ENCODE assay signal across 9 mouse cellular contexts in the genomic region with DNA sequence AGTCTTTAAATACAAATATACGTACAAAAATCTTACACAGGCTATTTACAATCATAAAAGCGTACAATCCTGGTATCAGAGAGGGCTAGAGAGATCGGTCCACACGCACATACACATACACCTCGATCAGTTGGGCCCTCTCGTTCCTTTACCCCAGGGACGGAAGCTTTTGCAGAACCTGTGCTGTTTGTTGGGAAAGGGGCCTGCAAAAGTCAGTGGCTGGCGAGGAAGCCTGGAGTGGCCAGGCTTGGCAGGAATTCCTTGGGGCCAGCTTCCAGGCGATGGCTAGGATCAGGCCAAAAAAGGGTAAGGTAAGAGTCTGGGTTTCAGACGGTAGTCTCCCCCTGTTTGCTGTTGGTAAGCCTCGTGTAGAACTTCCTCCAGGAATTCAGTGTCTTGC. TPM values are rescaled to one million over a fixed set of nuclear protein-coding genes. Genes with fewer than 3 reads are reported as not detected.
DNase-seq lines count a peak whose midpoint lies in the region; ATAC-seq lines count a peak whose summit lies in the region.
"Had no signal": no experiment of that assay in that cellular context is flagged by ENCODE, and none has a peak within 500 bp of the region (broad histone marks: within the 10 kb centered on the region; RNA-seq: fewer than 3 reads in every experiment).

No protein-coding gene starts in this region.

- peak overlapping the region; percentile 96 for H3K9ac ChIP-seq in kidney, embryonic 14.5 days (ENCODE audit: low read depth, low read length)
- peak overlapping the region; percentile 76 for H3K9ac ChIP-seq in embryonic facial prominence, embryonic 15.5 days
- H3K9ac ChIP-seq in hindbrain, embryonic 15.5 days, result peak overlapping the region; percentile 38; the same call in 1 of the 2 replicates
- H3K9ac ChIP-seq in midbrain, embryonic 14.5 days (replicated peaks; ENCODE audit: low read length), result peak overlapping the region; percentile 96

- H3K9me3 ChIP-seq in kidney, embryonic 14.5 days (ENCODE audit: control insufficient read depth, low read length), result no peaks in the 10 kb centered on the region
- no peaks in the 10 kb centered on the region for H3K9me3 ChIP-seq in embryonic facial prominence, embryonic 15.5 days (replicated peaks)
- no peaks in the 10 kb centered on the region for H3K9me3 ChIP-seq in hindbrain, embryonic 15.5 days
- H3K9me3 ChIP-seq in midbrain, embryonic 14.5 days (ENCODE audit: control insufficient read depth, low read length), result no peaks in the 10 kb centered on the region

- peak overlapping the region; percentile 90 for H3K4me3 ChIP-seq in kidney, embryonic 14.5 days (ENCODE audit: low read length)
- peak overlapping the region; percentile 78 for H3K4me3 ChIP-seq in embryonic facial prominence, embryonic 15.5 days (replicated peaks)
- peak overlapping the region; percentile 66 for H3K4me3 ChIP-seq in hindbrain, embryonic 15.5 days
- peak overlapping the region; percentile 90 for H3K4me3 ChIP-seq in midbrain, embryonic 14.5 days (replicated peaks; ENCODE audit: low read depth, low read length)

- no peak for DNase-seq in kidney, postnatal 4 days
- peak; percentile 48 for DNase-seq in midbrain, embryonic 14.5 days
- no peak for DNase-seq in left cerebral cortex, adult 11 months (ENCODE audit: low spot score)
- DNase-seq in kidney, postnatal 10 days, result no peak

- no peaks in the 10 kb centered on the region for H3K27me3 ChIP-seq in kidney, embryonic 14.5 days (ENCODE audit: control insufficient read depth, insufficient read depth, low read length)
- H3K27me3 ChIP-seq in embryonic facial prominence, embryonic 15.5 days, result no peaks in the 10 kb centered on the region
- no peaks in the 10 kb centered on the region for H3K27me3 ChIP-seq in hindbrain, embryonic 15.5 days
- H3K27me3 ChIP-seq in midbrain, embryonic 14.5 days (ENCODE audit: control insufficient read depth, insufficient read depth, low read length), result no peaks in the 10 kb centered on the region
- H3K27me3 ChIP-seq: Patski had no signal

- H3K27ac ChIP-seq in kidney, embryonic 14.5 days (ENCODE audit: low read depth, low read length), result no peak overlapping the region; the same call in 1 of the 2 replicates
- no peak overlapping the region for H3K27ac ChIP-seq in embryonic facial prominence, embryonic 15.5 days (replicated peaks)
- no peak overlapping the region for H3K27ac ChIP-seq in hindbrain, embryonic 15.5 days (replicated peaks)
- H3K27ac ChIP-seq in midbrain, embryonic 14.5 days (replicated peaks; ENCODE audit: low read depth, low read length), result peak overlapping the region; percentile 99

- ATAC-seq in kidney, embryonic 14.5 days (ENCODE audit: low FRiP score, low TSS enrichment), result no peak
- ATAC-seq in embryonic facial prominence, embryonic 15.5 days (ENCODE audit: insufficient number of reproducible peaks, low FRiP score, low TSS enrichment, low read depth), result no peak
- no peak for ATAC-seq in hindbrain, embryonic 15.5 days (ENCODE audit: low FRiP score, low read depth)
- ATAC-seq in midbrain, embryonic 14.5 days (ENCODE audit: low FRiP score, low TSS enrichment), result no peak
- no peak for ATAC-seq in erythroid progenitor cell, adult 5-6 weeks (replicated peaks; ENCODE audit: low FRiP score, poor library complexity, severe bottlenecking)
- ATAC-seq: Patski had no signal

- peak overlapping the region; percentile 61 for H3K4me2 ChIP-seq in kidney, embryonic 14.5 days (replicated peaks; ENCODE audit: low read depth, low read length)
- H3K4me2 ChIP-seq in embryonic facial prominence, embryonic 15.5 days (replicated peaks), result peak overlapping the region; percentile 94
- H3K4me2 ChIP-seq in hindbrain, embryonic 15.5 days, result peak overlapping the region; percentile 89
- H3K4me2 ChIP-seq in midbrain, embryonic 14.5 days (ENCODE audit: low read length), result peak overlapping the region; percentile 91

- 24% methylated on average over 11 of the region's 11 CpGs for WGBS in kidney, embryonic 14.5 days
- 32% methylated on average over 11 of the region's 11 CpGs for WGBS in embryonic facial prominence, embryonic 15.5 days
- WGBS in hindbrain, embryonic 15.5 days, result 30% methylated on average over 11 of the region's 11 CpGs
- WGBS in midbrain, embryonic 14.5 days, result 28% methylated on average over 11 of the region's 11 CpGs

- peaks cover 4% of the 10 kb centered on the region; the same call in 1 of the 2 replicates for H3K36me3 ChIP-seq in kidney, embryonic 14.5 days (ENCODE audit: control insufficient read depth, insufficient read depth, low read length)
- no peaks in the 10 kb centered on the region for H3K36me3 ChIP-seq in embryonic facial prominence, embryonic 15.5 days
- no peaks in the 10 kb centered on the region for H3K36me3 ChIP-seq in hindbrain, embryonic 15.5 days
- peaks cover 8% of the 10 kb centered on the region; the same call in 1 of the 2 replicates for H3K36me3 ChIP-seq in midbrain, embryonic 14.5 days (ENCODE audit: control insufficient read depth, insufficient read depth, low read length)

- peaks cover 7% of the 10 kb centered on the region; the same call in 1 of the 2 replicates for H3K4me1 ChIP-seq in kidney, embryonic 14.5 days (ENCODE audit: control insufficient read depth, insufficient read depth, low read length)
- peaks cover 22% of the 10 kb centered on the region for H3K4me1 ChIP-seq in embryonic facial prominence, embryonic 15.5 days
- peaks cover 28% of the 10 kb centered on the region for H3K4me1 ChIP-seq in hindbrain, embryonic 15.5 days (replicated peaks)
- H3K4me1 ChIP-seq in midbrain, embryonic 14.5 days (ENCODE audit: control insufficient read depth, insufficient read depth, low read length), result peaks cover 7% of the 10 kb centered on the region

RNA-seq across cellular contexts. Expression of a gene that starts 2.5 kb away (rescaled TPM):
- 29.6 and 44.7 TPM in 2 replicates for polyA plus RNA-seq in kidney, embryonic 14.5 days (2014; fragmentation: Nextera tagmentation; extraction: Ambion mirVana)
- 25.9 and 26.7 TPM in 2 replicates for polyA plus RNA-seq in embryonic facial prominence, embryonic 15.5 days (2015; fragmentation: Nextera tagmentation; extraction: Ambion mirVana)
- 12.7 and 17.0 TPM in 2 replicates for polyA plus RNA-seq in hindbrain, embryonic 15.5 days (2015; fragmentation: Nextera tagmentation; extraction: Ambion mirVana)
- polyA plus RNA-seq in midbrain, embryonic 14.5 days (2014; fragmentation: Nextera tagmentation; extraction: Ambion mirVana), result 38.6 and 44.3 TPM in 2 replicates
- total RNA-seq in erythroid progenitor cell, adult 5-6 weeks (2015; ENCODE audit: low replicate concordance), result not detected in 2 replicates
- total RNA-seq in erythroid progenitor cell, adult 5-6 weeks (2017; ENCODE audit: low replicate concordance), result not detected in 2 replicates

Comparison
In these comparisons a context has a peak if more than half of its experiments do, and no peak if none do; other contexts are left out.
1. H3K9ac ChIP-seq: peak in every context shown above with its lines; median percentile 96 in kidney, embryonic 14.5 days; 96 in midbrain, embryonic 14.5 days; 76 in embryonic facial prominence, embryonic 15.5 days; 38 in hindbrain, embryonic 15.5 days.